Mouse (Mus musculus) ZHBTc4 (cell line): ENCODE data around the gene Vac14.

ENCODE experiments used
- DNase-seq: peaks from one replicate; pipeline ENCODE4 v3.0.0-alpha.2; 2011; ENCODE audit warnings: low read depth, low spot score

Vac14 gene

GRCm38 (mm10) chr8:110749500-110750170, 131.2 kb downstream of the Vac14 start:
- peak; percentile 74 for DNase-seq

- no peak for DNase-seq
Observed at GRCm38 (mm10) chr8:110750269-110750668, 131.9 kb downstream of the Vac14 start.

- DNase-seq: no peak
Observed at GRCm38 (mm10) chr8:110751490-110751889, 133.1 kb downstream of the Vac14 start.

GRCm38 (mm10) chr8:110754713-110755112, 136.3 kb downstream of the Vac14 start:
- DNase-seq: peak; percentile 83

- DNase-seq: peak; percentile 55
Observed at GRCm38 (mm10) chr8:110755511-110756170, 137.3 kb downstream of the Vac14 start.

GRCm38 (mm10) chr8:110756196-110756595, 137.8 kb downstream of the Vac14 start:
- peak; percentile 93 for DNase-seq

GRCm38 (mm10) chr8:110760280-110760940, 142.0 kb downstream of the Vac14 start:
- DNase-seq: peak; percentile 92

GRCm38 (mm10) chr8:110761185-110761584, 142.8 kb downstream of the Vac14 start:
- DNase-seq: peak; percentile 77

- DNase-seq: peak; percentile 70
Observed at GRCm38 (mm10) chr8:110761988-110762387, 143.6 kb downstream of the Vac14 start.

GRCm38 (mm10) chr8:110764671-110765070, 146.3 kb downstream of the Vac14 start:
- no peak for DNase-seq

- DNase-seq: no peak
Observed at GRCm38 (mm10) chr8:110767261-110767660, 148.9 kb downstream of the Vac14 start.
